Mouse (Mus musculus) myocyte (in vitro differentiated cells): ENCODE measurements around the gene Tuba3a. TPM values are rescaled to one million over a fixed set of nuclear protein-coding genes. Genes with fewer than 3 reads are reported as not detected.

ENCODE experiments used
- H3K27me3 ChIP-seq: one replicate; pipeline ENCODE4 v1.6.1; 2011; ENCODE audit not compliant: control insufficient read depth, insufficient read depth, insufficient read length
- H3K36me3 ChIP-seq: one replicate; pipeline ENCODE4 v1.6.1; 2011; ENCODE audit not compliant: control insufficient read depth, insufficient read depth
- H3K4me2 ChIP-seq: one replicate; pipeline ENCODE4 v1.6.1; 2011; ENCODE audit warnings: low read depth, control low read depth
- H3K4me3 ChIP-seq: one replicate; pipeline ENCODE4 v1.5.1; 2011; ENCODE audit warnings: mild to moderate bottlenecking, control low read depth, moderate library complexity
- H3K79me2 ChIP-seq: one replicate; pipeline ENCODE4 v1.6.1; 2011; ENCODE audit not compliant: control insufficient read depth, insufficient read depth
- H3ac ChIP-seq: one replicate; pipeline ENCODE4 v1.6.1; 2011; ENCODE audit not compliant: control insufficient read depth, insufficient read length
- CEBPB ChIP-seq: IDR thresholded peaks from 2 replicates; pipeline ENCODE4 v1.6.1; 2011; ENCODE audit warnings: mild to moderate bottlenecking, moderate library complexity; ENCODE audit not compliant: poor library complexity, insufficient read depth, severe bottlenecking
- E2F4 ChIP-seq: IDR thresholded peaks from one replicate; pipeline ENCODE4 v1.6.1; 2011; ENCODE audit warnings: mild to moderate bottlenecking, control low read depth, moderate library complexity; ENCODE audit not compliant: insufficient read depth
- MAX ChIP-seq: IDR thresholded peaks from one replicate; pipeline ENCODE4 v1.6.1; 2011; ENCODE audit warnings: low read depth, mild to moderate bottlenecking, control low read depth
- MYOD1 ChIP-seq, 3 experiments: IDR thresholded peaks; one replicate each; pipeline ENCODE4 v1.6.1; 2011; ENCODE audit warnings: control low read depth in 2 of 3, low read depth in 2 of 3, mild to moderate bottlenecking in 2 of 3, moderate library complexity in 1 of 3; ENCODE audit not compliant: insufficient read length in 2 of 3, control insufficient read depth in 1 of 3
- MYOG ChIP-seq, 3 experiments: IDR thresholded peaks; one replicate each; pipeline ENCODE4 v1.6.1; 2011; ENCODE audit warnings: control low read depth in 2 of 3, low read depth in 2 of 3, mild to moderate bottlenecking in 2 of 3; ENCODE audit not compliant: insufficient read length in 2 of 3, control insufficient read depth in 1 of 3, insufficient read depth in 1 of 3
- POLR2A ChIP-seq: IDR thresholded peaks from one replicate; pipeline ENCODE4 v1.6.1; 2011; ENCODE audit warnings: low read depth, mild to moderate bottlenecking, control low read depth, moderate library complexity; ENCODE audit not compliant: insufficient read length
- POLR2AphosphoS2 ChIP-seq: IDR thresholded peaks from one replicate; pipeline ENCODE4 v1.6.1; 2011; ENCODE audit warnings: low read depth, control low read depth; ENCODE audit not compliant: insufficient read length
- REST ChIP-seq: IDR thresholded peaks from one replicate; pipeline ENCODE4 v1.6.1; 2011; ENCODE audit warnings: mild to moderate bottlenecking, control low read depth, moderate library complexity; ENCODE audit not compliant: insufficient read depth, insufficient read length
- SRF ChIP-seq: IDR thresholded peaks from one replicate; pipeline ENCODE4 v1.6.1; 2011; ENCODE audit warnings: low read depth; ENCODE audit not compliant: control insufficient read depth, insufficient read length
- TCF12 ChIP-seq: IDR thresholded peaks from one replicate; pipeline ENCODE4 v1.6.1; 2011; ENCODE audit warnings: mild to moderate bottlenecking, control low read depth; ENCODE audit not compliant: poor library complexity, insufficient read depth, severe bottlenecking
- TCF3 ChIP-seq: IDR thresholded peaks from one replicate; pipeline ENCODE4 v1.6.1; 2011; ENCODE audit warnings: low read depth, control low read depth; ENCODE audit not compliant: insufficient read length
- USF1 ChIP-seq: IDR thresholded peaks from one replicate; pipeline ENCODE4 v1.6.1; 2011; ENCODE audit warnings: low read depth, mild to moderate bottlenecking, control low read depth, moderate library complexity
- polyA plus RNA-seq: library from polyadenylated mRNA; unstranded; fragments of >200 nt; fragmentation: generic; extraction: Trizol; gene quantifications from one replicate; pipeline ENCODE4 v1.2.1, GENCODE M21; 2012; ENCODE audit warnings: missing spikeins

Tuba3a gene
- polyA plus RNA-seq, 1 experiment = not detected

DNA sequence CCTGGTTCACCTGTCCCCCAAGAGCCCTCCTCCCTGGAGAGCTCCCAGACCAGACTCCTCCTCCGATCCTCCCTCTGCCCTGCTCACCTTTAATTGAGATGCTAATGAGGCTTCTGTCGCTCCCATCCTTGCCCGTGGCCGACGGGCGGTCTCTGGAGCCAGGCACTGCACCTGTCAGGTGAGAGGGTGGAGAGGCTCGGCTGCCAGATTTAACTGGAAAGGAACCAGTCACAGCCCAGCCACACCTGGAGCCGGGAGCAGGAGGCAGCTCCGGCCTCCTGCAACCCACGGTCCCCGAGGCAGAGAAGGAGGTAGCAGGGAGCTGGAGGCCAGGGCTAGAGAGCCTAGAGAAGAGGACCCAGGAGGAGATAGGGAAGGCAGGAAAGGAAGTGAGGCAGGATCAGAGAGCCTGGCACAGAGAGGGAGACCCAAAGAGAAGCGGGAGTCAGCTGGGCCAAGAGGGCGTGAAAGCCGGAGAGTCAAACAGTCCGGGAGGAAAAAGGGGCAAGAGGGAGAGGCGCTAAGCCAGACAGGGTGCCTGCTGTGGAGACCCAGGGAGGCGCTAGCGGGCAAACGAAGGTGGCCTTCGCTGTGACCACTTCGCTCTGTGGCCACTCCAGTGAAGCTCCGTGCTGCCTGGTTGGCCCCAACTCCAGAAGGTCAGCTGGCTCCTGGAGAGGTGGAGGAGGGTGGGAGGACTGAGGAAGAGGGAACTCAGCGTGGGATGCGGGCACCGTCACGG lies 35.4 kb upstream of the Tuba3a start:
- Histone ChIP-seq H3K36me3 (no peaks in the 10 kb centered on the region), H3K27me3 (no peaks in the 10 kb centered on the region), H3K79me2 (no peaks in the 10 kb centered on the region), H3K4me2 (no peak overlapping the region), H3K4me3 (no peak overlapping the region), H3ac (no peak overlapping the region)
- TF ChIP-seq POLR2AphosphoS2 (no peak), MYOG (IDR thresholded peaks at IDR 0.05; ENCODE audit: control insufficient read depth in 1 of 3, insufficient read depth in 1 of 3, insufficient read length in 2 of 3, low read depth in 2 of 3) (no peak), CEBPB (no peak), E2F4 (no peak), MAX (no peak), TCF12 (no peak), REST (no peak), SRF (no peak), TCF3 (no peak), USF1 (no peak), POLR2A (no peak)

DNA sequence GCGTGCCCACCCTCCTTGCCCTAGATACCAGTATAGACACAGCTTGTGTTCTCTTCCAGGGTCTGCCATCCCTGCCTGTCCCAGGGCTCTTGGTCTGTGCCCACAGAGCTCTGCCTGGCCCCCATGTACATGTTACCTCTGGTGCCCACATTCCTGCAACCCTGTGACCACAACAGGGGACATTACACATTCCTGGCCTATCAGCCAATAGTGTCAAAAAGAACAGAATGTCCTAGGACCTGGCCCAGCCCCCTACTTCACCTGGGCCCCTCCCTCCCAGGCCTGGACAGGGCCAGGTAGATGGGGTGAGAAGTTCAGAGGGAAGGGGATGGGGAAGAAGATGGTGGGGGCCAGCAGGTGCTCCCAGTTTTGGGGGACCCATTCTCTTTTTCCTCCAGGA lies 34.5 kb upstream of the Tuba3a start, which contains the start of gene Scnn1a:
TSS of gene Scnn1a (plus strand) at position 337 of the 400 bp plus-strand sequence.
- H3K4me2 ChIP-seq = no peak within 1 kb of the TSS
- H3K79me2 ChIP-seq = no peaks in the 10 kb centered on the region
- no peaks in the 10 kb centered on the region for H3K27me3 ChIP-seq
- no peak within 1 kb of the TSS for H3K4me3 ChIP-seq
- no peak within 1 kb of the TSS for H3ac ChIP-seq
- TF ChIP-seq USF1 (no peak), POLR2AphosphoS2 (no peak), POLR2A (no peak), TCF3 (no peak), CEBPB (no peak), MYOD1 (IDR thresholded peaks at IDR 0.05; ENCODE audit: control insufficient read depth in 1 of 3, insufficient read length in 2 of 3, low read depth in 2 of 3) (no peak), MYOG (IDR thresholded peaks at IDR 0.05; ENCODE audit: control insufficient read depth in 1 of 3, insufficient read depth in 1 of 3, insufficient read length in 2 of 3, low read depth in 2 of 3) (no peak), E2F4 (no peak), REST (no peak), TCF12 (no peak)
- no peaks in the 10 kb centered on the region for H3K36me3 ChIP-seq

DNA sequence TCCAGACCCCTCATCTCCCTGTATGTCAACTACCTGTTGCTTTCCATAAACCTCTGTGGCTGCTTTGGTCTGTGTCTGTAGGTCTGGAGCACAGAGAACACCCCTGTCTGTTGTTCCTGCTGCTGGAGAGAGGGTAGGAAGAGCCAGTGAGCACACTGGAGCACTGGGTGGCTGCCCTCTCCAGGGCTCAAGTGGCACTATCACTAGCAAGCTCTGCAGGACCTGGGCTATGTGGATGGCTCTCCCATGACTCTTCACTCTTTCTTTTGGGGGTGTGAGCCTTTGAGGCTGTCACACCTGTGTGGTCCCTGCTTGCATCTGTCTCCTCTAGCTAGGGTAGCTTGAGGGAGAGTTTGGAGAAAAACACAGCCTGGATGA lies 34.1 kb upstream of the Tuba3a start:
- H3K4me3 ChIP-seq = no peak overlapping the region
- no peaks in the 10 kb centered on the region for H3K79me2 ChIP-seq
- H3K4me2 ChIP-seq = no peak overlapping the region
- H3ac ChIP-seq = no peak overlapping the region
- no peaks in the 10 kb centered on the region for H3K27me3 ChIP-seq
- TF ChIP-seq POLR2A (no peak), MYOG (IDR thresholded peaks at IDR 0.05; ENCODE audit: control insufficient read depth in 1 of 3, insufficient read depth in 1 of 3, insufficient read length in 2 of 3, low read depth in 2 of 3) (no peak), POLR2AphosphoS2 (no peak), MYOD1 (IDR thresholded peaks at IDR 0.05; ENCODE audit: control insufficient read depth in 1 of 3, insufficient read length in 2 of 3, low read depth in 2 of 3) (no peak), MAX (no peak), REST (no peak), CEBPB (no peak), USF1 (no peak)
- no peaks in the 10 kb centered on the region for H3K36me3 ChIP-seq

DNA sequence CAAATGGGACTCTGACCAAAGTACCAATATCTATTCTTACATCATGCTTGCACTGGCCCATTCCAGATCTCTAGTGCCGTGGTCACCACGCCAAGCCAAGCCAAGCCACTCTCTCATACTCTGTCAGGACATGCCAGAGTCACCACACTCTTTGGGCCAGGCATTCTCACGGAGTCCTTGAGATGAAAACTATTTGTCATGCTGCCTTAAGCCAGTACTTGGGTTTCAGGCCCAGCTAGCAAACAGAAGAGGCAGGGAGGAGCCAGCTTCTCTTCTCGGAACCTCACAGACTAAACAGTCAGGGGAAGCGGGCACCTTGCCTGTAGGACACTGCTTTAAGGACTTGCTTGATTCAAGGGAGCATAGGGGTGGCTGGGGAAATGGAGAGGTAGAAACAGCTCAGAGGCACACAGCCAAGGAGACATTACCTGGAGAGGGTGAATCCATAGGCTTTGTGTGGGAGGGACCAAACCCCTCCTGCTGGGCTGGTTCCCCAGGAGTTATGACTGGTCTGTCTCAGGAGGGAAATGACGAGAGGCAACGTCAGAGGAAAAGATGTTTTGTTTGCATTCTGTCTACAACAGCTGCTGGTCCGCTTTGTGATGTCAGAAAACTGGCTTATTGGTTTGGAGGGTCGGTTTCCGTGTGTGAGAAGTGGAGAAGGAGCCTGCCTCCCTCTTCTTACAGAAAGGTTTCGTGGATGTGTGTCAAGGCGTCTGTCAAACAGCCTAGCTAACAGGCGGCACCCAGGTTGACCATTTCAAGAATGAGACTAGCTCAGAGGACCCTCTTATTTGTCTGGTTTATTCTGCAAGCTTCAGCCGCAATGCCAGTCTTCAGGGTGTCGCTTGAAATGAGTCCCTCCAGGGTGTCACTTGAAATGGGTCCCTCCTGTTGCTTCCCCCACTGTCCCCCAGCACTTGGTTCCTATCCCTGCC lies 33.4 kb upstream of the Tuba3a start:
- Histone ChIP-seq H3K36me3 (no peaks in the 10 kb centered on the region), H3K4me3 (no peak overlapping the region), H3ac (no peak overlapping the region), H3K4me2 (no peak overlapping the region), H3K79me2 (no peaks in the 10 kb centered on the region), H3K27me3 (no peaks in the 10 kb centered on the region)
- TF ChIP-seq MYOG (IDR thresholded peaks at IDR 0.05; ENCODE audit: control insufficient read depth in 1 of 3, insufficient read depth in 1 of 3, insufficient read length in 2 of 3, low read depth in 2 of 3) = no peak
- TF ChIP-seq E2F4 = no peak
- no peak for TF ChIP-seq SRF
- TF ChIP-seq POLR2A = no peak
- no peak for TF ChIP-seq TCF12
